Mouse (Mus musculus): ENCODE data around the gene Lypd8.

Gene Lypd8

GRCm38 (mm10) chr11:58399985-58400645 is 21.3 kb downstream of the Lypd8 start:
- no peak for DNase-seq (ENCODE audit: low read depth, low spot score)

- DNase-seq (ENCODE audit: low read depth, low spot score) = no peak
Measured at GRCm38 (mm10) chr11:58400655-58401054, 21.8 kb downstream of the Lypd8 start.

GRCm38 (mm10) chr11:58408066-58408465 is 29.2 kb downstream of the Lypd8 start:
- no peak for DNase-seq (ENCODE audit: low read depth, low spot score)

GRCm38 (mm10) chr11:58418336-58418735 is 39.5 kb downstream of the Lypd8 start:
- DNase-seq (ENCODE audit: low read depth, low spot score) = no peak

GRCm38 (mm10) chr11:58420815-58421214 is 42.0 kb downstream of the Lypd8 start, which contains the start of gene 1810065E05Rik:
TSS of gene 1810065E05Rik (plus strand) at chr11:58421111.
- DNase-seq (ENCODE audit: low read depth, low spot score) = no peak

GRCm38 (mm10) chr11:58432259-58432658 is 53.4 kb downstream of the Lypd8 start, which contains the start of gene Gm12253:
TSS of gene Gm12253 (plus strand) at chr11:58432559.
- DNase-seq (ENCODE audit: low read depth, low spot score) = no peak

- DNase-seq (ENCODE audit: low read depth, low spot score) = no peak
Measured at GRCm38 (mm10) chr11:58437866-58438265, 59.0 kb downstream of the Lypd8 start.

Measured in retina, postnatal 7 days (tissue).